Mouse (Mus musculus) forebrain, embryonic 15.5 days (tissue): ENCODE data around the gene Snx1. TPM values are rescaled to one million over a fixed set of nuclear protein-coding genes. Genes with fewer than 3 reads are reported as not detected.

Source experiments
- polyA plus RNA-seq: library from polyadenylated mRNA; unstranded; fragments of >200 nt; fragmentation: Nextera tagmentation; extraction: Ambion mirVana; gene quantifications from 2 replicates; pipeline ENCODE4 v1.2.1, GENCODE M21; 2015

The Snx1 gene
- polyA plus RNA-seq, 1 experiment from 2014 or later, result 109 TPM

Other genes starting within 250 kb of the Snx1 start
- 81.0 and 86.0 TPM in 2 replicates for gene Pclaf, start 236.3 kb downstream of the Snx1 start, polyA plus RNA-seq
- 26.6 and 27.4 TPM in 2 replicates for gene Trip4, start 217.8 kb downstream of the Snx1 start, polyA plus RNA-seq
- gene Csnk1g1, start 217.7 kb downstream of the Snx1 start, polyA plus RNA-seq, result 22.8 and 23.4 TPM in 2 replicates
- gene Ppib, start 66.4 kb downstream of the Snx1 start, polyA plus RNA-seq, result 327 and 355 TPM in 2 replicates
- gene Snx22, start 56.9 kb downstream of the Snx1 start, polyA plus RNA-seq, result 5.2 and 6.2 TPM in 2 replicates
- gene Ciao2a, start within 50 bp of the Snx1 start, polyA plus RNA-seq, result 87.5 and 89.0 TPM in 2 replicates
- 1.4 and 1.8 TPM in 2 replicates for gene Dapk2, start 31.6 kb upstream of the Snx1 start, polyA plus RNA-seq
- gene Herc1, start 223.9 kb upstream of the Snx1 start, polyA plus RNA-seq, result 50.6 and 53.3 TPM in 2 replicates